In the genomic region with DNA sequence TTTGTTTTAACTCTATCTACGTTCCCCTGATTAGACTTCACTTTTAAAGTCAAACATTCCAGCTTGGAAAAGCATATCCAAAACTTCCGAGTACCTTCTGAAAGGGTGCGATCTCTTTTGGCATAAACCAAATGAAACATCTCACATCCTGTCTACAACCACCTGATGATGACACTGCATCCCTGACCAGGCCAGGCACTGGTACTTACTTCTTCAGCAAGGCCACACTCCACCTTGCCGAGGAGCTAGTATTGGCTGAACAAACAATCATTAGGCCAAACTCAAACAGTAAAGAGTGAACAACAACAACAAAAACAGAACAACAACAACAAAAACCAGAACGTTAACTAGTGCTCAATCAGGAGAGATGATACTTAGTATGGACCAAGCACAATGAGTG, we compare ENCODE assay signal across 9 mouse cellular contexts. TPM values are rescaled to one million over a fixed set of nuclear protein-coding genes. Genes with fewer than 3 reads are reported as not detected.
DNase-seq lines count a peak whose midpoint lies in the region; ATAC-seq and TF ChIP-seq lines count a peak whose summit lies in the region.
"Had no signal": no experiment of that assay in that cellular context is flagged by ENCODE, and none has a peak within 500 bp of the region (broad histone marks: within the 10 kb centered on the region; RNA-seq: fewer than 3 reads in every experiment).

No protein-coding gene starts in this region.

- no peak overlapping the region for H3K27ac ChIP-seq in heart, embryonic 15.5 days
- no peak overlapping the region for H3K27ac ChIP-seq in bone marrow macrophage, adult 2 months (ENCODE audit: insufficient read depth, low read depth, low read length)
- H3K27ac ChIP-seq in hindbrain, embryonic 14.5 days: no peak overlapping the region
- H3K27ac ChIP-seq in midbrain, embryonic 11.5 days (ENCODE audit: low read depth, low read length): no peak overlapping the region

- TF ChIP-seq CTCF in bone marrow macrophage, adult 2 months (IDR thresholded peaks at IDR 0.05; ENCODE audit: low read depth, low read length): no peak

- H3K27me3 ChIP-seq in heart, embryonic 15.5 days: no peaks in the 10 kb centered on the region
- no peaks in the 10 kb centered on the region for H3K27me3 ChIP-seq in hindbrain, embryonic 14.5 days (ENCODE audit: control insufficient read depth, insufficient read depth, low read length)
- no peaks in the 10 kb centered on the region for H3K27me3 ChIP-seq in midbrain, embryonic 11.5 days (ENCODE audit: control insufficient read depth, insufficient read depth, low read length)

- no peak overlapping the region; the same call in 1 of the 2 replicates for H3K9ac ChIP-seq in heart, embryonic 15.5 days
- H3K9ac ChIP-seq in hindbrain, embryonic 14.5 days: peak overlapping the region; percentile 89
- H3K9ac ChIP-seq in midbrain, embryonic 11.5 days (ENCODE audit: low read length): peak overlapping the region; percentile 95

- peaks cover 25% of the 10 kb centered on the region for H3K4me1 ChIP-seq in heart, embryonic 15.5 days (replicated peaks)
- peaks cover 37% of the 10 kb centered on the region for H3K4me1 ChIP-seq in bone marrow macrophage, adult 2 months (ENCODE audit: control insufficient read depth, insufficient read depth, low read length)
- peaks cover 31% of the 10 kb centered on the region for H3K4me1 ChIP-seq in hindbrain, embryonic 14.5 days (replicated peaks; ENCODE audit: control insufficient read depth, insufficient read depth, low read length)
- H3K4me1 ChIP-seq in midbrain, embryonic 11.5 days (ENCODE audit: control insufficient read depth, insufficient read depth, low read length): peaks cover 16% of the 10 kb centered on the region

- TF ChIP-seq POLR2A in bone marrow macrophage, adult 2 months (IDR thresholded peaks at IDR 0.05; ENCODE audit: borderline replicate concordance, low read depth, low read length): no peak

- 48% methylated on average over 5 of the region's 5 CpGs for WGBS in heart, embryonic 15.5 days
- WGBS in hindbrain, embryonic 14.5 days: 74% methylated on average over 5 of the region's 5 CpGs
- WGBS in midbrain, embryonic 11.5 days: 74% methylated on average over 5 of the region's 5 CpGs

- peaks cover 7% of the 10 kb centered on the region for H3K36me3 ChIP-seq in heart, embryonic 15.5 days
- peaks cover 13% of the 10 kb centered on the region for H3K36me3 ChIP-seq in hindbrain, embryonic 14.5 days (replicated peaks; ENCODE audit: control insufficient read depth, insufficient read depth)
- H3K36me3 ChIP-seq in midbrain, embryonic 11.5 days (ENCODE audit: control insufficient read depth, insufficient read depth, low read length): peaks cover 8% of the 10 kb centered on the region; the same call in 1 of the 2 replicates

- no peaks in the 10 kb centered on the region for H3K9me3 ChIP-seq in heart, embryonic 15.5 days (replicated peaks)
- H3K9me3 ChIP-seq in hindbrain, embryonic 14.5 days (ENCODE audit: control insufficient read depth, low read length): no peaks in the 10 kb centered on the region
- no peaks in the 10 kb centered on the region for H3K9me3 ChIP-seq in midbrain, embryonic 11.5 days (ENCODE audit: control insufficient read depth, low read length)

- H3K4me2 ChIP-seq in heart, embryonic 15.5 days: peak overlapping the region; percentile 65
- H3K4me2 ChIP-seq in hindbrain, embryonic 14.5 days (replicated peaks): peak overlapping the region; percentile 63
- H3K4me2 ChIP-seq in midbrain, embryonic 11.5 days: peak overlapping the region; percentile 60

- DNase-seq in heart, adult 9 months (ENCODE audit: low spot score in 2 of 2): no peak
- DNase-seq in hindbrain, embryonic 14.5 days (ENCODE audit: low spot score): no peak
- DNase-seq in midbrain, embryonic 11.5 days (ENCODE audit: low spot score, missing footprints): no peak
- no peak for DNase-seq in right cerebral cortex, postnatal 10 days (ENCODE audit: low spot score in 2 of 2)
- no peak for DNase-seq in thymus, postnatal 14 days
- DNase-seq: cerebellum, adult 18-20 months had no signal

- H3K4me3 ChIP-seq in heart, embryonic 15.5 days: peak overlapping the region; percentile 73
- peak overlapping the region; percentile 86 for H3K4me3 ChIP-seq in bone marrow macrophage, adult 2 months (ENCODE audit: insufficient read depth, low read length)
- H3K4me3 ChIP-seq in hindbrain, embryonic 14.5 days (replicated peaks; ENCODE audit: low read length): peak overlapping the region; percentile 74
- H3K4me3 ChIP-seq in midbrain, embryonic 11.5 days (ENCODE audit: low read depth, low read length): peak overlapping the region; percentile 73

- ATAC-seq in heart, embryonic 15.5 days (replicated peaks; ENCODE audit: insufficient number of reproducible peaks, insufficient read depth, low FRiP score, low read depth): no peak
- no peak for ATAC-seq in hindbrain, embryonic 14.5 days (ENCODE audit: low FRiP score)
- ATAC-seq in midbrain, embryonic 11.5 days (ENCODE audit: low FRiP score): no peak
- no peak for ATAC-seq in cerebellum, adult (ENCODE audit: insufficient number of reproducible peaks, low FRiP score, low TSS enrichment)

RNA-seq across cellular contexts. Expression of gene Pdia4, which starts 1.9 kb away (rescaled TPM):
- 131 and 161 TPM in 2 replicates for polyA plus RNA-seq in heart, embryonic 15.5 days (2015; fragmentation: Nextera tagmentation; extraction: Ambion mirVana)
- polyA plus RNA-seq in bone marrow macrophage, adult 2 months (2012; ENCODE audit: insufficient read depth, insufficient read length, missing spikeins): 64.4 and 79.0 TPM in 2 replicates
- polyA plus RNA-seq in hindbrain, embryonic 14.5 days (2014; fragmentation: Nextera tagmentation; extraction: Ambion mirVana): 149 and 168 TPM in 2 replicates
- 258 and 263 TPM in 2 replicates for polyA plus RNA-seq in midbrain, embryonic 11.5 days (2014; fragmentation: Nextera tagmentation; extraction: Ambion mirVana)

RNA-seq across cellular contexts. Expression of gene Zfp786, which starts 19.3 kb away (rescaled TPM):
- 1.1 and 1.8 TPM in 2 replicates for polyA plus RNA-seq in heart, embryonic 15.5 days (2015; fragmentation: Nextera tagmentation; extraction: Ambion mirVana)
- polyA plus RNA-seq in bone marrow macrophage, adult 2 months (2012; ENCODE audit: insufficient read depth, insufficient read length, missing spikeins): 0.33 TPM in 1 of 2 replicates, not detected in the other
- 13.6 and 13.7 TPM in 2 replicates for polyA plus RNA-seq in hindbrain, embryonic 14.5 days (2014; fragmentation: Nextera tagmentation; extraction: Ambion mirVana)
- polyA plus RNA-seq in midbrain, embryonic 11.5 days (2014; fragmentation: Nextera tagmentation; extraction: Ambion mirVana): 7.0 and 8.1 TPM in 2 replicates

RNA-seq across cellular contexts. Expression of gene Zfp398, which starts 24.1 kb away (rescaled TPM):
- polyA plus RNA-seq in heart, embryonic 15.5 days (2015; fragmentation: Nextera tagmentation; extraction: Ambion mirVana): 4.0 and 5.8 TPM in 2 replicates
- polyA plus RNA-seq in bone marrow macrophage, adult 2 months (2012; ENCODE audit: insufficient read depth, insufficient read length, missing spikeins): 4.7 and 6.4 TPM in 2 replicates
- polyA plus RNA-seq in hindbrain, embryonic 14.5 days (2014; fragmentation: Nextera tagmentation; extraction: Ambion mirVana): 15.7 and 18.6 TPM in 2 replicates
- polyA plus RNA-seq in midbrain, embryonic 11.5 days (2014; fragmentation: Nextera tagmentation; extraction: Ambion mirVana): 7.6 and 8.3 TPM in 2 replicates
